8 mouse cellular contexts compared by ENCODE assay signal in genomic region chr3:121577032-121577591, GRCm38 (mm10). TPM values are rescaled to one million over a fixed set of nuclear protein-coding genes. Genes with fewer than 3 reads are reported as not detected.
DNase-seq lines count a peak whose midpoint lies in the region; ATAC-seq and TF ChIP-seq lines count a peak whose summit lies in the region.

No protein-coding gene starts in this region.

- no peak overlapping the region for H3K4me2 ChIP-seq in heart, embryonic 14.5 days (ENCODE audit: low read length)
- H3K4me2 ChIP-seq in neural tube, embryonic 11.5 days (ENCODE audit: low read depth) = no peak overlapping the region

- no peak overlapping the region for H3K27ac ChIP-seq in heart, embryonic 14.5 days (replicated peaks in 1 of 2; ENCODE audit: control insufficient read depth in 1 of 2, insufficient read depth in 1 of 2, low read depth in 2 of 2, low read length in 2 of 2)
- no peak overlapping the region for H3K27ac ChIP-seq in neural tube, embryonic 11.5 days (ENCODE audit: low read depth, low read length)
- no peak overlapping the region for H3K27ac ChIP-seq in thymus, adult 2 months (ENCODE audit: control insufficient read depth, insufficient read depth, low read length)

- WGBS in heart, embryonic 14.5 days = 46% methylated on average over 10 of the region's 10 CpGs
- 44% methylated on average over 10 of the region's 10 CpGs for WGBS in neural tube, embryonic 11.5 days
- WGBS in thymus, adult 2 months = 38% methylated on average over 10 of the region's 10 CpGs

- no peak overlapping the region for H3K4me3 ChIP-seq in heart, embryonic 14.5 days (ENCODE audit: control insufficient read depth in 1 of 2, insufficient read depth in 1 of 2, low read depth in 1 of 2, low read length in 2 of 2)
- no peak overlapping the region for H3K4me3 ChIP-seq in neural tube, embryonic 11.5 days (ENCODE audit: low read depth, low read length)
- H3K4me3 ChIP-seq in thymus, adult 2 months (ENCODE audit: control insufficient read depth, insufficient read depth, low read length) = no peak overlapping the region

- no peak for TF ChIP-seq CTCF in thymus, adult 2 months (IDR thresholded peaks at IDR 0.05; ENCODE audit: borderline replicate concordance, control insufficient read depth, extremely low read depth, insufficient read depth, low read length, poor library complexity)

- H3K9ac ChIP-seq in heart, embryonic 14.5 days (ENCODE audit: low read length) = no peak overlapping the region
- no peak overlapping the region for H3K9ac ChIP-seq in neural tube, embryonic 11.5 days (ENCODE audit: low read length)

- TF ChIP-seq POLR2A in thymus, adult 2 months (IDR thresholded peaks at IDR 0.05; ENCODE audit: control insufficient read depth, extremely low read depth, insufficient read depth, low read length, poor library complexity) = no peak

- no peaks in the 10 kb centered on the region for H3K27me3 ChIP-seq in heart, embryonic 14.5 days (ENCODE audit: control insufficient read depth, insufficient read depth, low read length)
- no peaks in the 10 kb centered on the region for H3K27me3 ChIP-seq in neural tube, embryonic 11.5 days (ENCODE audit: control insufficient read depth, insufficient read depth, low read length)
- no peaks in the 10 kb centered on the region for H3K27me3 ChIP-seq in thymus, adult 2 months (ENCODE audit: control insufficient read depth, insufficient read depth, low read length)

- DNase-seq in adrenal gland, adult (ENCODE audit: inconsistent age in 2 of 2, low spot score in 1 of 2) = peak; percentile 29 to 82
- no peak for DNase-seq in adrenal gland, postnatal 25 days
- DNase-seq in embryo, embryonic 10.5 days (ENCODE audit: low spot score) = peak; percentile 88
- DNase-seq in kidney, postnatal 4 days = peak; percentile 68 to 75
- DNase-seq in neural tube, embryonic 11.5 days (ENCODE audit: low spot score) = peak; percentile 50
- no peak for DNase-seq in thymus, adult 2 months

- H3K36me3 ChIP-seq in heart, embryonic 14.5 days (ENCODE audit: control insufficient read depth, insufficient read depth, low read length) = no peaks in the 10 kb centered on the region
- no peaks in the 10 kb centered on the region for H3K36me3 ChIP-seq in neural tube, embryonic 11.5 days (ENCODE audit: control insufficient read depth, insufficient read depth, low read length)
- H3K36me3 ChIP-seq in thymus, adult 2 months (ENCODE audit: control insufficient read depth, insufficient read depth, low read length) = no peaks in the 10 kb centered on the region

- 0 out of 2 replicates have a peak, but pooled peaks have one; percentile 43 for ATAC-seq in heart, embryonic 14.5 days (ENCODE audit: insufficient number of reproducible peaks, insufficient read depth, low FRiP score, low read depth)
- no peak for ATAC-seq in neural tube, embryonic 11.5 days (ENCODE audit: insufficient read depth, low FRiP score, low TSS enrichment)
- no peak for ATAC-seq in CD4-positive, CD25-positive, alpha-beta regulatory T cell, adult 4 months

- no peaks in the 10 kb centered on the region for H3K9me3 ChIP-seq in heart, embryonic 14.5 days (ENCODE audit: control insufficient read depth, low read length)
- H3K9me3 ChIP-seq in neural tube, embryonic 11.5 days (ENCODE audit: control insufficient read depth, low read length) = no peaks in the 10 kb centered on the region

- H3K4me1 ChIP-seq in heart, embryonic 14.5 days (ENCODE audit: control insufficient read depth in 2 of 2, insufficient read depth in 2 of 2, low read length in 2 of 2) = peaks cover 0 to 5% of the 10 kb centered on the region in 2 experiments; a peak in 2 of 4 replicates
- H3K4me1 ChIP-seq in neural tube, embryonic 11.5 days (ENCODE audit: control insufficient read depth, insufficient read depth, low read length) = no peaks in the 10 kb centered on the region
- H3K4me1 ChIP-seq in thymus, adult 2 months (replicated peaks; ENCODE audit: control insufficient read depth, insufficient read depth, low read length) = no peaks in the 10 kb centered on the region

RNA-seq across cellular contexts. Expression of gene Slc44a3, which starts 44.9 kb away (rescaled TPM):
- total RNA-seq in adrenal gland, postnatal 25 days (2021) = 24.0 and 25.1 TPM in 2 replicates
- 0.80 and 1.5 TPM in 2 replicates for polyA plus RNA-seq in heart, embryonic 14.5 days (2014; fragmentation: Nextera tagmentation; extraction: Ambion mirVana)
- 0.31 and 0.41 TPM in 2 replicates for polyA plus RNA-seq in neural tube, embryonic 11.5 days (2014; fragmentation: Nextera tagmentation; extraction: Ambion mirVana)
- not detected for polyA plus RNA-seq in CD4-positive, CD25-positive, alpha-beta regulatory T cell, adult 4 months (2017; shearing (Covaris generic))
- polyA plus RNA-seq in thymus, adult 2 months (2012; rRNA removed) = 0.69 and 0.82 TPM in 2 replicates

Comparison
In these comparisons a context has a peak if more than half of its experiments do, and no peak if none do; other contexts are left out.
1. DNase-seq: peak in adrenal gland, adult (2 of 2), embryo, embryonic 10.5 days (single experiment), kidney, postnatal 4 days (2 of 2) and neural tube, embryonic 11.5 days (single experiment); none in adrenal gland, postnatal 25 days (single experiment) and thymus, adult 2 months (single experiment).